Mouse (Mus musculus) kidney, embryonic 16.5 days (tissue): ENCODE data around the gene 1190002N15Rik. TPM values are rescaled to one million over a fixed set of nuclear protein-coding genes. Genes with fewer than 3 reads are reported as not detected.

Experiments used
- ATAC-seq: fragments of 200-750 bp; cut with Nextera tagmentation; 2 replicates; pipeline ENCODE4 v1.8.0; 2017; ENCODE audit warnings: moderate TSS enrichment; ENCODE audit not compliant: low FRiP score, low TSS enrichment
- H3K27ac ChIP-seq: fragments of 300-500 bp; sonication (generic); 2 replicates; pipeline ENCODE4 v1.5.1; 2014; ENCODE audit warnings: low read length
- H3K27me3 ChIP-seq: fragments of 300-500 bp; sonication (generic); 2 replicates; pipeline ENCODE4 v1.6.1; 2014; ENCODE audit warnings: low read length, control low read depth, mixed read lengths; ENCODE audit not compliant: insufficient read depth
- H3K36me3 ChIP-seq: fragments of 300-500 bp; sonication (generic); 2 replicates; pipeline ENCODE4 v1.6.1; 2014; ENCODE audit warnings: low read length, control low read depth, mixed read lengths; ENCODE audit not compliant: insufficient read depth
- H3K4me1 ChIP-seq: fragments of 300-500 bp; sonication (generic); 2 replicates; pipeline ENCODE4 v1.6.1; 2014; ENCODE audit warnings: low read length, control low read depth, mixed read lengths; ENCODE audit not compliant: insufficient read depth
- H3K4me2 ChIP-seq: fragments of 300-500 bp; sonication (generic); replicated peaks from 2 replicates; pipeline ENCODE4 v1.6.1; 2014; ENCODE audit warnings: low read depth, low read length
- H3K4me3 ChIP-seq: fragments of 300-500 bp; sonication (generic); 2 replicates; pipeline ENCODE4 v1.5.1; 2014; ENCODE audit warnings: mild to moderate bottlenecking, low read length
- H3K9ac ChIP-seq: fragments of 300-500 bp; sonication (generic); replicated peaks from 2 replicates; pipeline ENCODE4 v1.6.1; 2014; ENCODE audit warnings: low read length
- H3K9me3 ChIP-seq: fragments of 300-500 bp; sonication (generic); 2 replicates; pipeline ENCODE4 v1.6.1; 2016; ENCODE audit warnings: low read length, control low read depth
- WGBS: fragments of 180-500 bp; shearing (Covaris S2); extraction: QIAGEN DNeasy Blood & Tissue Kit; methylation state at CpG from one replicate; pipeline ENCODE4 v1.1.7; 2014; 5-methylcytosine and 5-hydroxymethylcytosine counted together
- polyA plus RNA-seq: library from polyadenylated mRNA; unstranded; fragments of >200 nt; fragmentation: Nextera tagmentation; extraction: Ambion mirVana; gene quantifications from 2 replicates; pipeline ENCODE4 v1.2.1, GENCODE M21; 2015

Gene 1190002N15Rik
- polyA plus RNA-seq: 5.2 and 6.3 TPM in 2 replicates

- Histone ChIP-seq H3K4me3 (peak within 1 kb of the TSS; percentile 78), H3K9me3 (no peaks in the 10 kb centered on the region), H3K36me3 (no peaks in the 10 kb centered on the region), H3K4me1 (peaks cover 24% of the 10 kb centered on the region), H3K4me2 (peak within 1 kb of the TSS; percentile 67), H3K27me3 (no peaks in the 10 kb centered on the region), H3K27ac (peak within 1 kb of the TSS; percentile 98), H3K9ac (peak within 1 kb of the TSS; percentile 83)
- under 1% methylated on average over 64 of the region's 104 CpGs for WGBS
- peak; percentile 94 for ATAC-seq
Measured at GRCm38 (mm10) chr9:94537970-94538822, at the start of gene 1190002N15Rik. Gene 1190002N15Rik, minus strand, starts transcription at chr9:94538081.

GRCm38 (mm10) chr9:94582309-94582708 is 44.4 kb upstream of the 1190002N15Rik start:
- no peak overlapping the region for H3K27ac ChIP-seq
- no peaks in the 10 kb centered on the region for H3K9me3 ChIP-seq
- H3K9ac ChIP-seq: no peak overlapping the region
- H3K4me3 ChIP-seq: no peak overlapping the region
- H3K4me1 ChIP-seq: no peaks in the 10 kb centered on the region
- no peak overlapping the region for H3K4me2 ChIP-seq
- H3K36me3 ChIP-seq: no peaks in the 10 kb centered on the region
- H3K27me3 ChIP-seq: no peaks in the 10 kb centered on the region
- ATAC-seq: no peak
- WGBS: 81% methylated on average over 8 of the region's 8 CpGs

GRCm38 (mm10) chr9:94581661-94582060 is 43.8 kb upstream of the 1190002N15Rik start:
- ATAC-seq: no peak
- H3K9ac ChIP-seq: no peak overlapping the region
- H3K36me3 ChIP-seq: no peaks in the 10 kb centered on the region
- no peak overlapping the region for H3K4me3 ChIP-seq
- no peaks in the 10 kb centered on the region for H3K4me1 ChIP-seq
- no peaks in the 10 kb centered on the region for H3K9me3 ChIP-seq
- WGBS: 89% methylated on average over 4 of the region's 4 CpGs
- H3K27me3 ChIP-seq: no peaks in the 10 kb centered on the region
- no peak overlapping the region for H3K4me2 ChIP-seq
- no peak overlapping the region for H3K27ac ChIP-seq

GRCm38 (mm10) chr9:94580071-94580737 is 42.3 kb upstream of the 1190002N15Rik start:
- ATAC-seq: no peak
- Histone ChIP-seq H3K27ac (no peak overlapping the region), H3K27me3 (no peaks in the 10 kb centered on the region), H3K36me3 (no peaks in the 10 kb centered on the region), H3K4me1 (no peaks in the 10 kb centered on the region), H3K4me3 (no peak overlapping the region), H3K9ac (no peak overlapping the region), H3K4me2 (no peak overlapping the region), H3K9me3 (no peaks in the 10 kb centered on the region)
- WGBS: 63% methylated on average over 3 of the region's 3 CpGs

GRCm38 (mm10) chr9:94571802-94572201 is 33.9 kb upstream of the 1190002N15Rik start:
- no peaks in the 10 kb centered on the region for H3K27me3 ChIP-seq
- WGBS: 50% methylated on average over 1 of the region's 1 CpGs
- no peak for ATAC-seq
- no peaks in the 10 kb centered on the region for H3K36me3 ChIP-seq
- no peak overlapping the region for H3K9ac ChIP-seq
- H3K27ac ChIP-seq: no peak overlapping the region
- H3K4me3 ChIP-seq: no peak overlapping the region
- no peaks in the 10 kb centered on the region for H3K4me1 ChIP-seq
- H3K9me3 ChIP-seq: peaks cover 3% of the 10 kb centered on the region; the same call in 1 of the 2 replicates
- no peak overlapping the region for H3K4me2 ChIP-seq

- H3K9ac ChIP-seq: no peak overlapping the region
- no peaks in the 10 kb centered on the region for H3K36me3 ChIP-seq
- H3K4me3 ChIP-seq: no peak overlapping the region
- WGBS: 80% methylated on average over 3 of the region's 3 CpGs
- no peaks in the 10 kb centered on the region for H3K27me3 ChIP-seq
- H3K4me2 ChIP-seq: no peak overlapping the region
- no peaks in the 10 kb centered on the region for H3K4me1 ChIP-seq
- no peaks in the 10 kb centered on the region for H3K9me3 ChIP-seq
- H3K27ac ChIP-seq: no peak overlapping the region
- ATAC-seq: no peak
Measured at GRCm38 (mm10) chr9:94568386-94568785, 30.5 kb upstream of the 1190002N15Rik start.

- ATAC-seq: no peak
- no peaks in the 10 kb centered on the region for H3K9me3 ChIP-seq
- H3K27me3 ChIP-seq: no peaks in the 10 kb centered on the region
- H3K4me2 ChIP-seq: no peak overlapping the region
- no peak overlapping the region for H3K27ac ChIP-seq
- no peaks in the 10 kb centered on the region for H3K4me1 ChIP-seq
- H3K4me3 ChIP-seq: no peak overlapping the region
- 74% methylated on average over 5 of the region's 5 CpGs for WGBS
- H3K9ac ChIP-seq: no peak overlapping the region
- H3K36me3 ChIP-seq: no peaks in the 10 kb centered on the region
Measured at GRCm38 (mm10) chr9:94567722-94568314, 29.9 kb upstream of the 1190002N15Rik start.

GRCm38 (mm10) chr9:94556776-94557514 is 19.1 kb upstream of the 1190002N15Rik start:
- WGBS: 79% methylated on average over 6 of the region's 6 CpGs
- H3K27me3 ChIP-seq: no peaks in the 10 kb centered on the region

GRCm38 (mm10) chr9:94556249-94556648 is 18.4 kb upstream of the 1190002N15Rik start:
- no peaks in the 10 kb centered on the region for H3K27me3 ChIP-seq
- H3K4me1 ChIP-seq: 0 out of 2 replicates have a peak, but pooled peaks cover 3% of the 10 kb centered on the region
- H3K27ac ChIP-seq: no peak overlapping the region
- H3K36me3 ChIP-seq: no peaks in the 10 kb centered on the region
- H3K9ac ChIP-seq: no peak overlapping the region
- no peak overlapping the region for H3K4me3 ChIP-seq
- ATAC-seq: no peak
- no peaks in the 10 kb centered on the region for H3K9me3 ChIP-seq
- H3K4me2 ChIP-seq: no peak overlapping the region

More at GRCm38 (mm10) chr9:94556776-94557514, 19.1 kb upstream of the 1190002N15Rik start:
- Histone ChIP-seq H3K27ac (no peak overlapping the region), H3K9me3 (no peaks in the 10 kb centered on the region), H3K4me3 (no peak overlapping the region), H3K36me3 (no peaks in the 10 kb centered on the region), H3K9ac (no peak overlapping the region), H3K4me1 (0 out of 2 replicates have a peak, but pooled peaks cover 3% of the 10 kb centered on the region), H3K4me2 (no peak overlapping the region)
- no peak for ATAC-seq
